Mouse (Mus musculus): ENCODE measurements around the gene Slc22a22. TPM values are rescaled to one million over a fixed set of nuclear protein-coding genes. Genes with fewer than 3 reads are reported as not detected.

Slc22a22 gene
- total and polyA plus RNA-seq, 3 experiments: not detected

DNA sequence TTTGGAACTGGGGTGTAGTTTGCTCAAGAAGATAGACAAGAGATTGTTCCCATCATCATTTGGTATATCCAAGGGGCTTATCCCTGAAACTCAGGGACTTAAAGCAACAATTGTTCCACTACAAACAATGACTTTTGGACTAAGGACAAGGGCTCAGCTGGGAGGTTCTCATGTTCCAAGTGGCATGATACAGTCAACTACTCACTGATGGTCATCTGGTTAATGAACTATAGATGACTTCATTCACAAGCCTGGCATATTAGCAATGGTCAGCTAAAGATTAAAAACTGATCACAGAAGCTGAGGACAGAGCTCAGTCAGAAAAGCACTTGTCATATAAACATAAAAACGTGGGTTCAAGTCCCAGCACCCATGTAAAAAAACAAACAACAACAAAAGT is 44.7 kb upstream of the Slc22a22 start:
- H3K36me3 ChIP-seq (ENCODE audit: control insufficient read depth in 1 of 2, insufficient read depth in 2 of 2, low read length in 2 of 2): no peaks in the 10 kb centered on the region
- no peaks in the 10 kb centered on the region for H3K27me3 ChIP-seq (ENCODE audit: control insufficient read depth in 1 of 2, insufficient read depth in 2 of 2, low read length in 2 of 2)
- no peak for DNase-seq (ENCODE audit: low read depth, low spot score)
- H3K4me1 ChIP-seq (ENCODE audit: control insufficient read depth in 1 of 2, insufficient read depth in 2 of 2, low read length in 2 of 2): no peaks in the 10 kb centered on the region
- no peak overlapping the region for H3K27ac ChIP-seq (ENCODE audit: control insufficient read depth, low read depth, low read length)
- TF ChIP-seq ZMIZ1 (IDR thresholded peaks at IDR 0.05; ENCODE audit: low read depth, low read length) (no peak), MAZ (IDR thresholded peaks at IDR 0.05; ENCODE audit: low read depth, low read length) (no peak), CHD1 (IDR thresholded peaks at IDR 0.05; ENCODE audit: low read depth, low read length) (no peak), POLR2A (IDR thresholded peaks at IDR 0.05; ENCODE audit: control insufficient read depth in 1 of 2, insufficient read depth in 1 of 2, low read depth in 1 of 2, low read length in 2 of 2, poor library complexity in 1 of 2) (no peak), TBP (IDR thresholded peaks at IDR 0.05; ENCODE audit: low read depth, low read length) (no peak), MXI1 (IDR thresholded peaks at IDR 0.05; ENCODE audit: low read depth, low read length) (no peak), MYB (IDR thresholded peaks at IDR 0.05; ENCODE audit: low read depth, low read length) (no peak)
- H3K4me3 ChIP-seq (ENCODE audit: control insufficient read depth in 1 of 2, insufficient read depth in 1 of 2, low read depth in 2 of 2, low read length in 2 of 2): no peak overlapping the region
- no peaks in the 10 kb centered on the region for H3K79me2 ChIP-seq (ENCODE audit: control insufficient read depth, insufficient read depth, low read length, poor library complexity)
- H3K9ac ChIP-seq (ENCODE audit: control insufficient read depth, low read depth, low read length, poor library complexity, severe bottlenecking): no peak overlapping the region
- H3K9me3 ChIP-seq (replicated peaks; ENCODE audit: insufficient read depth, low read length): no peaks in the 10 kb centered on the region

DNA sequence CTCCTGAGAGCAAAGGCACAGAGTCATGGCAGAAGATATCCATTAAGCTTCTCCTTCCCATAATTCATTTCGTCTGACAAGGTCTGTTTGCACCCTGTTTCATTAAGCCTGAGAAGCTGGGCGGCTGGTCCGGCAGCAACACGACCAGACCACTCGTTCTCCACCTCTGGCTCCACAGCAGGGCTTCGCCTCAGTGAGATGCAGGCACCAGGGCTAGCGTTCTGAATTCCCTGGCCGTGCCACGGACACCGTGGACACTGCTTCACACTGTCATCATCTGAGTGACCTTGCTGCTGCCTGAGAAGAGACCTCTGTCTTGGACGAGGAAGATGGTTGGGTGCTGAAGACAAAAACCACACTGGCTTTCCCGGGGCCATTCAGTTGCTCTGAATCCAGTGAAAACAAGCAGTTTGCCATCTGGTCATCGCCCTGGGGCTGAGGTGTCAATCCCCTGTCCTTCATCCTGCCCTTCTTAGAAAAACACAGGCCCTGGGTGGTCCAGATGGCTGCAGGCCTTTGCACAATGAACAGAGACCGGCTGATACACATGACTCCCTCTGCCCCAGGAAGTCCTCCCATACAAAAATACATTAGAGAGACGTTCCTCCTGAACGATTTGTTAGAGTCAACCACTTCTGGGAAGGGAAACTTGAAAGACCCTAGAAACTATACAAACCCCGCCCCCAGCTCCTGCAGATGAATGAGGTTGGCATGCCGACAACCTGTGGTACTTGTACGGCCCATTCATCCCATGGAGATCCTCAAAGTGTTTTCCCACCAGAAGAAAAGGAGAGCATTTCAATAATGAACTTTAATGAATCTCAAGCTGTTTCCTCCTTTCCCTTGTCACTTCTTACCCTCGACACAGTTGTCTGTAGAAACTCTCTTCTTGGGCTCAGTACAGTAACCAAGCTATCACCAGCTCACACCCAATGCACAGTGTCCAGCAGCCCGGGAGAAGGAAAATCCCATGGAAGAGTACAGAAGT is 32.1 kb upstream of the Slc22a22 start:
- H3K36me3 ChIP-seq (ENCODE audit: control insufficient read depth in 1 of 2, insufficient read depth in 2 of 2, low read length in 2 of 2): no peaks in the 10 kb centered on the region
- DNase-seq (ENCODE audit: low read depth, low spot score): no peak
- H3K9me3 ChIP-seq (replicated peaks; ENCODE audit: insufficient read depth, low read length): no peaks in the 10 kb centered on the region
- no peaks in the 10 kb centered on the region for H3K79me2 ChIP-seq (ENCODE audit: control insufficient read depth, insufficient read depth, low read length, poor library complexity)
- H3K27me3 ChIP-seq (ENCODE audit: control insufficient read depth in 1 of 2, insufficient read depth in 2 of 2, low read length in 2 of 2): no peaks in the 10 kb centered on the region
- TF ChIP-seq ZKSCAN1 (IDR thresholded peaks at IDR 0.05; ENCODE audit: low read depth, low read length) (no peak), ZMIZ1 (IDR thresholded peaks at IDR 0.05; ENCODE audit: low read depth, low read length) (no peak), TCF12 (IDR thresholded peaks at IDR 0.05; ENCODE audit: low read depth, low read length) (no peak), GATA1 (IDR thresholded peaks at IDR 0.05; ENCODE audit: low read depth, low read length) (no peak), POLR2AphosphoS2 (IDR thresholded peaks at IDR 0.05; ENCODE audit: low read length) (no peak), TAL1 (IDR thresholded peaks at IDR 0.05; ENCODE audit: low read length) (no peak)
- H3K4me3 ChIP-seq (ENCODE audit: control insufficient read depth in 1 of 2, insufficient read depth in 1 of 2, low read depth in 2 of 2, low read length in 2 of 2): no peak overlapping the region
- H3K9ac ChIP-seq (ENCODE audit: control insufficient read depth, low read depth, low read length, poor library complexity, severe bottlenecking): no peak overlapping the region
- no peaks in the 10 kb centered on the region for H3K4me1 ChIP-seq (ENCODE audit: control insufficient read depth in 1 of 2, insufficient read depth in 2 of 2, low read length in 2 of 2)
- H3K27ac ChIP-seq (ENCODE audit: control insufficient read depth, low read depth, low read length): no peak overlapping the region
